23 mouse cellular contexts compared by ENCODE assay signal in genomic region chr8:95879823-95880222, GRCm38 (mm10). TPM values are rescaled to one million over a fixed set of nuclear protein-coding genes. Genes with fewer than 3 reads are reported as not detected.
A peak's percentile ranks its signal among the peaks of the same experiment; 100 is the strongest.
DNase-seq lines count a peak whose midpoint lies in the region; ATAC-seq and TF ChIP-seq lines count a peak whose summit lies in the region.
"Had no signal": no experiment of that assay in that cellular context is flagged by ENCODE, and none has a peak within 500 bp of the region (broad histone marks: within the 10 kb centered on the region; RNA-seq: fewer than 3 reads in every experiment).

No protein-coding gene starts in this region.

- no peak overlapping the region for H3K4me3 ChIP-seq in liver, adult 2 months (ENCODE audit: insufficient read depth, low read depth, low read length)
- H3K4me3 ChIP-seq in liver, embryonic 11.5 days (ENCODE audit: low read depth, low read length): no peak overlapping the region
- no peak overlapping the region for H3K4me3 ChIP-seq in thymus, adult 2 months (ENCODE audit: control insufficient read depth, insufficient read depth, low read length)
- H3K4me3 ChIP-seq: embryonic facial prominence, embryonic 13.5 days; forebrain, embryonic 13.5 days; heart, embryonic 12.5 days; hindbrain, embryonic 12.5 days had no signal

- H3K4me1 ChIP-seq in liver, adult 2 months (ENCODE audit: control insufficient read depth, insufficient read depth, low read length): peaks cover 26% of the 10 kb centered on the region
- peaks cover 2% of the 10 kb centered on the region for H3K4me1 ChIP-seq in liver, embryonic 11.5 days (replicated peaks; ENCODE audit: control insufficient read depth, insufficient read depth, low read length)
- H3K4me1 ChIP-seq in thymus, adult 2 months (replicated peaks; ENCODE audit: control insufficient read depth, insufficient read depth, low read length): peaks cover 8% of the 10 kb centered on the region

- 19% methylated on average over 4 of the region's 4 CpGs for WGBS in liver, adult 2 months
- WGBS in liver, embryonic 11.5 days: 82% methylated on average over 4 of the region's 4 CpGs
- WGBS in thymus, adult 2 months: 92% methylated on average over 4 of the region's 4 CpGs

- TF ChIP-seq CTCF in liver, adult 2 months (IDR thresholded peaks at IDR 0.05; ENCODE audit: low read depth, low read length): no peak
- no peak for TF ChIP-seq CTCF in thymus, adult 2 months (IDR thresholded peaks at IDR 0.05; ENCODE audit: borderline replicate concordance, control insufficient read depth, extremely low read depth, insufficient read depth, low read length, poor library complexity)

- H3K79me2 ChIP-seq in liver, adult 2 months (ENCODE audit: control insufficient read depth, insufficient read depth, low read length): peaks cover 35% of the 10 kb centered on the region; the same call in 1 of the 2 replicates

- H3K36me3 ChIP-seq in liver, adult 2 months (ENCODE audit: control insufficient read depth, insufficient read depth, low read length): peaks cover 31% of the 10 kb centered on the region
- H3K36me3 ChIP-seq in liver, embryonic 11.5 days (ENCODE audit: control insufficient read depth, insufficient read depth, low read length): peaks cover 18% of the 10 kb centered on the region
- peaks cover 26% of the 10 kb centered on the region for H3K36me3 ChIP-seq in thymus, adult 2 months (ENCODE audit: control insufficient read depth, insufficient read depth, low read length)

- no peak for ATAC-seq in liver, embryonic 11.5 days (replicated peaks; ENCODE audit: low FRiP score)
- peak; percentile 23; the same call in 1 of the 2 replicates for ATAC-seq in granulocyte monocyte progenitor cell, adult 5-6 weeks (replicated peaks; ENCODE audit: poor library complexity, severe bottlenecking)
- ATAC-seq: CD4-positive, CD25-positive, alpha-beta regulatory T cell, adult 4 months; forebrain, postnatal 0 days; hindbrain, embryonic 16.5 days; inflammation-experienced regulatory T-cells, adult 6 months had no signal

- H3K4me2 ChIP-seq in liver, embryonic 11.5 days: no peak overlapping the region
- H3K4me2 ChIP-seq: embryonic facial prominence, embryonic 13.5 days; forebrain, embryonic 13.5 days; heart, embryonic 12.5 days; hindbrain, embryonic 12.5 days had no signal

- peak overlapping the region; percentile 33 for H3K27ac ChIP-seq in liver, adult 2 months (replicated peaks; ENCODE audit: insufficient read depth, low read depth, low read length)
- no peak overlapping the region for H3K27ac ChIP-seq in liver, embryonic 11.5 days (ENCODE audit: low read depth, low read length)
- no peak overlapping the region for H3K27ac ChIP-seq in thymus, adult 2 months (ENCODE audit: control insufficient read depth, insufficient read depth, low read length)
- H3K27ac ChIP-seq: embryonic facial prominence, embryonic 13.5 days; forebrain, embryonic 13.5 days; hindbrain, embryonic 12.5 days had no signal

- no peaks in the 10 kb centered on the region for H3K27me3 ChIP-seq in liver, adult 2 months (ENCODE audit: control insufficient read depth, insufficient read depth, low read length)
- H3K27me3 ChIP-seq in liver, embryonic 11.5 days (replicated peaks; ENCODE audit: control insufficient read depth, insufficient read depth, low read length): no peaks in the 10 kb centered on the region
- H3K27me3 ChIP-seq in thymus, adult 2 months (ENCODE audit: control insufficient read depth, insufficient read depth, low read length): no peaks in the 10 kb centered on the region
- H3K27me3 ChIP-seq: embryonic facial prominence, embryonic 13.5 days; forebrain, embryonic 13.5 days; heart, embryonic 12.5 days; hindbrain, embryonic 12.5 days had no signal

- H3K9ac ChIP-seq in liver, adult 2 months (ENCODE audit: low read depth, low read length): no peak overlapping the region
- no peak overlapping the region for H3K9ac ChIP-seq in liver, embryonic 11.5 days (ENCODE audit: low read depth, low read length)
- H3K9ac ChIP-seq: embryonic facial prominence, embryonic 13.5 days; forebrain, embryonic 13.5 days; forebrain, postnatal 0 days; heart, embryonic 12.5 days; hindbrain, embryonic 12.5 days had no signal

- no peak for TF ChIP-seq POLR2A in liver, adult 2 months (IDR thresholded peaks at IDR 0.05; ENCODE audit: extremely low read depth, insufficient read depth, low read length)
- no peak for TF ChIP-seq POLR2A in thymus, adult 2 months (IDR thresholded peaks at IDR 0.05; ENCODE audit: control insufficient read depth, extremely low read depth, insufficient read depth, low read length, poor library complexity)

- DNase-seq in liver, adult 2 months (ENCODE audit: extremely low read depth, low read depth, low spot score): peak; percentile 71
- DNase-seq in liver, embryonic 11.5 days (ENCODE audit: low spot score): no peak
- DNase-seq in retina, adult 2 months (ENCODE audit: low read depth, low spot score): peak; percentile 28
- DNase-seq in retina, embryonic 14.5 days (ENCODE audit: low spot score): no peak
- no peak for DNase-seq in thymus, adult 2 months
- no peak for DNase-seq in Muller cell, postnatal 12 days (ENCODE audit: inconsistent ontology term)
- DNase-seq: adrenal gland, adult 2 months; adrenal gland, postnatal 25 days; B cell, adult 2 months; cerebellum, adult 18-20 months; cerebellum, adult 9-11 months; cerebellum, postnatal 36 days; forebrain, postnatal 0 days; gastrocnemius, postnatal 14 days; heart, postnatal 36 days had no signal

- no peaks in the 10 kb centered on the region for H3K9me3 ChIP-seq in liver, embryonic 11.5 days (ENCODE audit: control insufficient read depth, low read length)
- H3K9me3 ChIP-seq: embryonic facial prominence, embryonic 13.5 days; forebrain, embryonic 13.5 days; hindbrain, embryonic 12.5 days had no signal

RNA-seq across cellular contexts. Expression of gene Got2, which starts 8.5 kb away (rescaled TPM):
- 271 and 323 TPM in 2 replicates for total RNA-seq in liver, adult 2 months (2014; rRNA removed)
- polyA plus RNA-seq in liver, adult 2 months (2012; rRNA removed): 350 and 393 TPM in 2 replicates
- polyA plus RNA-seq in liver, embryonic 11.5 days (2014; fragmentation: Nextera tagmentation; extraction: Ambion mirVana): 153 and 158 TPM in 2 replicates
- total RNA-seq in granulocyte monocyte progenitor cell, adult 5-6 weeks (2014; fragmentation: Nextera tagmentation): 222 and 244 TPM in 2 replicates
- 110 and 114 TPM in 2 replicates for total RNA-seq in granulocyte monocyte progenitor cell, adult 5-6 weeks (2017)
- polyA plus RNA-seq in thymus, adult 2 months (2012; rRNA removed): 87.6 and 97.7 TPM in 2 replicates

RNA-seq across cellular contexts. Expression of gene Slc38a7, which starts 26.5 kb away (rescaled TPM):
- total RNA-seq in liver, adult 2 months (2014; rRNA removed): 10.7 and 16.6 TPM in 2 replicates
- polyA plus RNA-seq in liver, adult 2 months (2012; rRNA removed): 22.2 and 22.8 TPM in 2 replicates
- polyA plus RNA-seq in liver, embryonic 11.5 days (2014; fragmentation: Nextera tagmentation; extraction: Ambion mirVana): 13.8 and 14.8 TPM in 2 replicates
- total RNA-seq in granulocyte monocyte progenitor cell, adult 5-6 weeks (2014; fragmentation: Nextera tagmentation): 8.2 and 21.8 TPM in 2 replicates
- 7.0 and 8.4 TPM in 2 replicates for total RNA-seq in granulocyte monocyte progenitor cell, adult 5-6 weeks (2017)
- polyA plus RNA-seq in thymus, adult 2 months (2012; rRNA removed): 21.9 and 26.8 TPM in 2 replicates

RNA-seq across cellular contexts. Expression of gene Sap18b, which starts 54.7 kb away (rescaled TPM):
- total RNA-seq in liver, adult 2 months (2014; rRNA removed): 61.1 and 66.8 TPM in 2 replicates
- 30.7 and 39.5 TPM in 2 replicates for polyA plus RNA-seq in liver, adult 2 months (2012; rRNA removed)
- polyA plus RNA-seq in liver, embryonic 11.5 days (2014; fragmentation: Nextera tagmentation; extraction: Ambion mirVana): 458 and 484 TPM in 2 replicates
- total RNA-seq in granulocyte monocyte progenitor cell, adult 5-6 weeks (2014; fragmentation: Nextera tagmentation): 28.5 and 140 TPM in 2 replicates
- total RNA-seq in granulocyte monocyte progenitor cell, adult 5-6 weeks (2017): 184 and 222 TPM in 2 replicates
- polyA plus RNA-seq in thymus, adult 2 months (2012; rRNA removed): 30.9 and 43.4 TPM in 2 replicates

Comparison
In these comparisons a context has a peak if more than half of its experiments do, and no peak if none do; other contexts are left out.
1. DNase-seq: peak in liver, adult 2 months (single experiment) and retina, adult 2 months (single experiment); none in liver, embryonic 11.5 days (single experiment), retina, embryonic 14.5 days (single experiment), thymus, adult 2 months (single experiment) and Muller cell, postnatal 12 days (single experiment).
2. RNA of gene Sap18b, which starts 54.7 kb away (polyA plus RNA-seq): 458 to 484 TPM in liver, embryonic 11.5 days; 30.9 to 43.4 TPM in thymus, adult 2 months and 30.7 to 39.5 TPM in liver, adult 2 months; every median in the first group is over 10 times any median in the second.